Mouse (Mus musculus) thymus, adult 2 months (tissue): ENCODE data around the gene Kcnj4. TPM values are rescaled to one million over a fixed set of nuclear protein-coding genes. Genes with fewer than 3 reads are reported as not detected.

ENCODE experiments used
- DNase-seq: peaks from one replicate; pipeline ENCODE4 v3.0.0; 2021
- H3K27ac ChIP-seq: fragments of 200-500 bp; 2 replicates; pipeline ENCODE4 v1.5.1; 2012; ENCODE audit warnings: low read length, control low read depth; ENCODE audit not compliant: control insufficient read depth, insufficient read depth
- H3K27me3 ChIP-seq: fragments of 200-500 bp; 2 replicates; pipeline ENCODE4 v1.6.1; 2012; ENCODE audit warnings: mild to moderate bottlenecking, low read length, moderate library complexity, mixed read lengths; ENCODE audit not compliant: control insufficient read depth, insufficient read depth
- H3K36me3 ChIP-seq: fragments of 200-500 bp; 2 replicates; pipeline ENCODE4 v1.6.1; 2012; ENCODE audit warnings: mild to moderate bottlenecking, low read length, moderate library complexity; ENCODE audit not compliant: control insufficient read depth, insufficient read depth
- H3K4me1 ChIP-seq: fragments of 200-500 bp; replicated peaks from 2 replicates; pipeline ENCODE4 v1.6.1; 2012; ENCODE audit warnings: low read length; ENCODE audit not compliant: control insufficient read depth, insufficient read depth
- H3K4me3 ChIP-seq: fragments of 200-500 bp; 2 replicates; pipeline ENCODE4 v1.5.1; 2012; ENCODE audit warnings: mild to moderate bottlenecking, low read length, control low read depth, moderate library complexity; ENCODE audit not compliant: control insufficient read depth, insufficient read depth
- CTCF ChIP-seq: fragments of 200-500 bp; IDR thresholded peaks from 2 replicates; pipeline ENCODE4 v1.5.1; 2012; ENCODE audit warnings: mild to moderate bottlenecking, control low read depth, low read length, moderate library complexity, borderline replicate concordance; ENCODE audit not compliant: control insufficient read depth, poor library complexity, insufficient read depth; ENCODE audit errors: extremely low read depth
- POLR2A ChIP-seq: fragments of 200-500 bp; IDR thresholded peaks from 2 replicates; pipeline ENCODE4 v1.6.1; 2012; ENCODE audit warnings: mild to moderate bottlenecking, low read length, control low read depth, moderate library complexity; ENCODE audit not compliant: control insufficient read depth, poor library complexity, insufficient read depth; ENCODE audit errors: extremely low read depth
- WGBS: fragments of 180-500 bp; shearing (Covaris S2); methylation state at CpG from one replicate; pipeline ENCODE4 v1.1.7; 2018; 5-methylcytosine and 5-hydroxymethylcytosine counted together
- polyA plus RNA-seq: library from polyadenylated mRNA; depleted of rRNA; stranded (reverse); fragments of >200 nt; gene quantifications from 2 replicates; pipeline ENCODE4 v1.2.3, GENCODE M21; 2012

Gene Kcnj4
- polyA plus RNA-seq, 1 experiment = not detected

GRCm38 (mm10) chr15:79525979-79526768 lies 21.1 kb upstream of the Kcnj4 start:
- Histone ChIP-seq H3K27me3 (no peaks in the 10 kb centered on the region), H3K4me3 (no peak overlapping the region), H3K27ac (no peak overlapping the region), H3K36me3 (peaks cover 38% of the 10 kb centered on the region), H3K4me1 (no peaks in the 10 kb centered on the region)
- 83% methylated on average over 9 of the region's 9 CpGs for WGBS
- DNase-seq = no peak
- TF ChIP-seq POLR2A (no peak), CTCF (no peak)

GRCm38 (mm10) chr15:79525564-79525963 lies 20.5 kb upstream of the Kcnj4 start:
- DNase-seq = no peak
- Histone ChIP-seq H3K27me3 (no peaks in the 10 kb centered on the region), H3K36me3 (peaks cover 32% of the 10 kb centered on the region), H3K4me3 (no peak overlapping the region), H3K4me1 (no peaks in the 10 kb centered on the region), H3K27ac (no peak overlapping the region)
- TF ChIP-seq CTCF (no peak), POLR2A (no peak)
- 87% methylated on average over 5 of the region's 5 CpGs for WGBS

GRCm38 (mm10) chr15:79519400-79520220 lies 14.6 kb upstream of the Kcnj4 start:
- H3K27me3 ChIP-seq = peaks cover 7% of the 10 kb centered on the region; the same call in 1 of the 2 replicates
- no peak overlapping the region for H3K27ac ChIP-seq
- no peak for DNase-seq
- peaks cover 10% of the 10 kb centered on the region for H3K4me1 ChIP-seq
- TF ChIP-seq POLR2A (no peak), CTCF (no peak)
- H3K4me3 ChIP-seq = no peak overlapping the region
- 76% methylated on average over 16 of the region's 16 CpGs for WGBS
- H3K36me3 ChIP-seq = no peaks in the 10 kb centered on the region

GRCm38 (mm10) chr15:79518571-79518970 lies 13.5 kb upstream of the Kcnj4 start:
- TF ChIP-seq POLR2A = no peak
- no peak for TF ChIP-seq CTCF
- Histone ChIP-seq H3K36me3 (no peaks in the 10 kb centered on the region), H3K27me3 (peaks cover 7% of the 10 kb centered on the region; the same call in 1 of the 2 replicates), H3K27ac (no peak overlapping the region), H3K4me1 (peaks cover 14% of the 10 kb centered on the region), H3K4me3 (no peak overlapping the region)
- DNase-seq = no peak
- 95% methylated on average over 3 of the region's 3 CpGs for WGBS

DNA sequence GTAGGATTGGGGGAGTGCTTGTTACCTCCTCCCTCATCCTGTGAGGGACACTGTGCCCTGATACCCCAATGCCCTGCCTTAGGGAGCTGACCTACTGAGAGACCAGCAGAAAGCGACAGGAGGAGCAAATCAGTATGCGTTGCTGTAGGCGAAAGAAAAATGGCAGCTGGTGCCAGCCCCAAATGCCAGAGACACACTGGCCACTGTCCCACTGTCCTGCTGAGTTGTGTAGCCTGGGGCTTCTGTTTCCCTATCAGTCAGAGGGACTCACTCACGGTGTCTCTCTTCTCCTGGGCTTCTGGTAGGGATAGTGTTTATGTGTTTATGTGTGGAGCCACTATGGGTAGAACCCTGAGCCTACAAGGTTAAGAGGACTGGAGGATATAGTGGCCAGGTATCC lies 12.7 kb upstream of the Kcnj4 start:
- Histone ChIP-seq H3K36me3 (no peaks in the 10 kb centered on the region), H3K4me3 (no peak overlapping the region), H3K27me3 (peaks cover 7% of the 10 kb centered on the region; the same call in 1 of the 2 replicates), H3K27ac (no peak overlapping the region), H3K4me1 (peaks cover 14% of the 10 kb centered on the region)
- no peak for TF ChIP-seq POLR2A
- no peak for TF ChIP-seq CTCF
- no peak for DNase-seq
- 89% methylated on average over 4 of the region's 4 CpGs for WGBS
